Mouse (Mus musculus) embryonic facial prominence, embryonic 15.5 days (tissue): ENCODE data around the gene Kcna6. TPM values are rescaled to one million over a fixed set of nuclear protein-coding genes. Genes with fewer than 3 reads are reported as not detected.

Source experiments
- ATAC-seq: fragments of 200-750 bp; cut with Nextera tagmentation; 2 replicates; pipeline ENCODE4 v1.8.0; 2017; ENCODE audit warnings: low read depth, moderate TSS enrichment; ENCODE audit not compliant: insufficient number of reproducible peaks, low FRiP score, low TSS enrichment
- H3K27ac ChIP-seq: fragments of 300-500 bp; sonication (generic); replicated peaks from 2 replicates; pipeline ENCODE4 v1.5.1; 2015; ENCODE audit warnings: mild to moderate bottlenecking, inconsistent platforms
- H3K27me3 ChIP-seq: fragments of 300-500 bp; sonication (generic); 2 replicates; pipeline ENCODE4 v1.6.1; 2015; ENCODE audit warnings: inconsistent platforms
- H3K36me3 ChIP-seq: fragments of 300-500 bp; sonication (generic); 2 replicates; pipeline ENCODE4 v1.6.1; 2015; ENCODE audit warnings: mild to moderate bottlenecking, inconsistent platforms
- H3K4me1 ChIP-seq: fragments of 300-500 bp; sonication (generic); 2 replicates; pipeline ENCODE4 v1.6.1; 2015; ENCODE audit warnings: inconsistent platforms
- H3K4me2 ChIP-seq: fragments of 300-500 bp; sonication (generic); replicated peaks from 2 replicates; pipeline ENCODE4 v1.6.1; 2015; ENCODE audit warnings: mild to moderate bottlenecking, inconsistent platforms
- H3K4me3 ChIP-seq: fragments of 300-500 bp; sonication (generic); replicated peaks from 2 replicates; pipeline ENCODE4 v1.5.1; 2015; ENCODE audit warnings: mild to moderate bottlenecking, inconsistent platforms
- H3K9ac ChIP-seq: fragments of 300-500 bp; sonication (generic); 2 replicates; pipeline ENCODE4 v1.6.1; 2015; ENCODE audit warnings: inconsistent platforms
- H3K9me3 ChIP-seq: fragments of 300-500 bp; sonication (generic); replicated peaks from 2 replicates; pipeline ENCODE4 v1.6.1; 2016; ENCODE audit warnings: inconsistent platforms
- WGBS: fragments of 180-500 bp; shearing (Covaris S2); methylation state at CpG from one replicate; pipeline ENCODE4 v1.1.7; 2015; 5-methylcytosine and 5-hydroxymethylcytosine counted together
- polyA plus RNA-seq: library from polyadenylated mRNA; unstranded; fragments of >200 nt; fragmentation: Nextera tagmentation; extraction: Ambion mirVana; gene quantifications from 2 replicates; pipeline ENCODE4 v1.2.1, GENCODE M21; 2015

Kcna6 gene
- polyA plus RNA-seq, 1 experiment from 2014 or later, result 7.8 TPM

DNA sequence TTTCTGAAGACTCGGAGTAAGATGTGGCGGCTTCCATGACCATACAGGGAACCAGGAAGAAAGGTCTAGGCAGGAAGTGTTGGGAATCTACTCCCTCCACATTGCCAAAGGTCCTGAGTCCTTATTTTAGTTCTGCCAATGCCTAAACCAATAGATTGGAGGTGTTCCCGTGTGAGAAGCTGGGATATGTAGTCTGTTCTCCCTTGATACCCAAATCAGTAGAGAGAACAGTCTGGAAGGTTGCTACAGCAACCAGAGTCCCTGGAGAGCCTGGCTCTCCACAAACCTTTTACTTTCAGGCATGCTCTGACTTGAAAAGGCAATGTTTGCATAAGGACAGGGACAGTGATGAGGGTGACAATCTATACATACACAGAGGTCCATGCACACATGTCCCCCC, 4.7 kb downstream of the Kcna6 start:
- peaks cover 15% of the 10 kb centered on the region for H3K4me1 ChIP-seq
- no peak overlapping the region for H3K9ac ChIP-seq
- H3K4me2 ChIP-seq, result no peak overlapping the region
- no peaks in the 10 kb centered on the region for H3K36me3 ChIP-seq
- no peak overlapping the region for H3K4me3 ChIP-seq
- H3K9me3 ChIP-seq, result no peaks in the 10 kb centered on the region
- ATAC-seq, result no peak
- no peak overlapping the region for H3K27ac ChIP-seq
- H3K27me3 ChIP-seq, result peaks cover 29% of the 10 kb centered on the region
- WGBS, result 68% methylated on average over 3 of the region's 3 CpGs

GRCm38 (mm10) chr6:126732645-126733044, 7.8 kb downstream of the Kcna6 start:
- 64% methylated on average over 6 of the region's 6 CpGs for WGBS

DNA sequence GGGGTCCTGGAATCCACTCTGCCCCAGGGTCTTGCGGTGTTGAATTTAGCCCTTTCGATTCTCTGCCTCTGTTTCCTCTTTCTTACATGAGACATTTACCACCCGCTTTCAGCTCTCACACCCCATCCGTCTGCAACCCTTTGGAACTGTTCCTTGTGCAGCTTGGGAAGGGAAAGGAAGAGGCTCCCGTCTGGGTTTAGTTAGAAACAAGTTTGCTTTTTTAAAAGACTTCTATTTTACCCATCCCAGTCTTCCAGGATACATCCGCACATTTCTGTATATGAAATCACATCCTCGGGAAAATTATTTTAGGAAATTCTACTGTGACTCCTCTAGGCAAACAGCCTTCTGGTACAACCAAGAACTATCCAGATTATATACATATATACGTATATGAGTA, 11.7 kb downstream of the Kcna6 start:
- Histone ChIP-seq H3K4me2 (no peak overlapping the region), H3K4me1 (no peaks in the 10 kb centered on the region), H3K9me3 (no peaks in the 10 kb centered on the region), H3K27me3 (no peaks in the 10 kb centered on the region), H3K9ac (no peak overlapping the region), H3K36me3 (no peaks in the 10 kb centered on the region), H3K4me3 (no peak overlapping the region), H3K27ac (no peak overlapping the region)
- no peak for ATAC-seq
- 64% methylated on average over 8 of the region's 8 CpGs for WGBS

More at GRCm38 (mm10) chr6:126732645-126733044, 7.8 kb downstream of the Kcna6 start:
- H3K9ac ChIP-seq, result no peak overlapping the region
- no peak overlapping the region for H3K27ac ChIP-seq
- no peak overlapping the region for H3K4me3 ChIP-seq
- ATAC-seq, result no peak
- no peaks in the 10 kb centered on the region for H3K4me1 ChIP-seq
- H3K4me2 ChIP-seq, result no peak overlapping the region
- H3K27me3 ChIP-seq, result 0 out of 2 replicates have a peak, but pooled peaks cover 3% of the 10 kb centered on the region
- no peaks in the 10 kb centered on the region for H3K9me3 ChIP-seq
- H3K36me3 ChIP-seq, result no peaks in the 10 kb centered on the region

DNA sequence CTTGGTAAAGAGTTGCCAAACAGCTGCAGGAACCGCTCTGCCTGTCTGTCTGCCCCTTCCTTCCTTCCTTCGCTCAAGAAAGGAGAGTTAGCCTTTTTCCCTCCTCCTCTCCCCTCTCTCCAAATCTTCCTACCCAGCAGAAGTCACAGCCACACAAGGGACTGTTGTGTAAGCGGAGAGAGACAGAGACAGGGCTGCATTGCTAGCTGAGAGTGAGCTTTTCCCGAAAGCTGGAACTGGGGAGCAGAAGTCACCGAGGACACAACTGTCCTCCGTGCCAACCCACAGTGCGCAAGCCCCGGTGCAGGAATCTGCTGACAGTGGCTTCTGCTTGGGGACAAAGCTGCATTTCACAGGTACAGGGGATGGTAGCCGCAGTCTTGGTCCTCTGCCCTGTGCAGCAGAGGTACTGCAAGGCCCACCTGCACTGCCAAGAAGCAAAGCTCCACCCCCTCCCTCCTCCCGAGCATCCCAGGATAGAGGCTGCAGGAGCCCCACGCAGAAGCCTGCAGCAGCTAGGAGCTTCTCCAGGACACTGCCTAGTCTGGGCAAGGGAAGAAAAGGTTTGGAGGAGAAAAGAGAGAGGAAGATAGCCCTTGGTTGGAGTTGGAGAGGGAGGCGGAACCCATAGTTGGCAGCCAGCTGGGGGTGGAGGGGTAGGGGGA, 21.9 kb downstream of the Kcna6 start:
- Histone ChIP-seq H3K27me3 (no peaks in the 10 kb centered on the region), H3K4me2 (0 out of 2 replicates have a peak overlapping the region, but pooled peaks have one; percentile 10), H3K36me3 (no peaks in the 10 kb centered on the region), H3K27ac (no peak overlapping the region), H3K9me3 (no peaks in the 10 kb centered on the region), H3K9ac (no peak overlapping the region), H3K4me1 (0 out of 2 replicates have a peak, but pooled peaks cover 3% of the 10 kb centered on the region), H3K4me3 (no peak overlapping the region)
- ATAC-seq, result no peak
- 58% methylated on average over 12 of the region's 12 CpGs for WGBS

DNA sequence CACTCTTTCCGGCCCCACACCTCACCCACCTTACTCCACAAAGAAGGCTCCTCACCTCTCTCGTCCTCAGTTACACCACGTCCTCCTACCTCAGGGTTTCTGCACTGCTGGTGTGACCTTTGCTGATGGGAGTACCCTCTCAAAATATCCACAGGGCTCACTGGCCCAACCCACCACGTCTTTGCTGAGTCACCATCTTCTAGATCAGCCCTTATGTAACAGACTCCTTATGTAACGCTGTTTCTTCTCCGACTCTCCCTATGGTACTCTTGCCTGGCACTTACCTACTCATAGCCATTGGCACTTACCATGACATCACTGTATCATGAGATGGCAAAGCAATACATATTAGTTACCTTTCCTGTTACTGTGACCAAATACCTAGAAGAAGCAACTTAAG, 27.9 kb downstream of the Kcna6 start:
- no peaks in the 10 kb centered on the region for H3K9me3 ChIP-seq
- 78% methylated on average over 6 of the region's 6 CpGs for WGBS
- no peaks in the 10 kb centered on the region for H3K27me3 ChIP-seq
- H3K4me1 ChIP-seq, result no peaks in the 10 kb centered on the region
- no peak overlapping the region for H3K4me2 ChIP-seq
- ATAC-seq, result no peak
- no peak overlapping the region for H3K27ac ChIP-seq
- no peaks in the 10 kb centered on the region for H3K36me3 ChIP-seq
- H3K4me3 ChIP-seq, result no peak overlapping the region
- no peak overlapping the region for H3K9ac ChIP-seq

DNA sequence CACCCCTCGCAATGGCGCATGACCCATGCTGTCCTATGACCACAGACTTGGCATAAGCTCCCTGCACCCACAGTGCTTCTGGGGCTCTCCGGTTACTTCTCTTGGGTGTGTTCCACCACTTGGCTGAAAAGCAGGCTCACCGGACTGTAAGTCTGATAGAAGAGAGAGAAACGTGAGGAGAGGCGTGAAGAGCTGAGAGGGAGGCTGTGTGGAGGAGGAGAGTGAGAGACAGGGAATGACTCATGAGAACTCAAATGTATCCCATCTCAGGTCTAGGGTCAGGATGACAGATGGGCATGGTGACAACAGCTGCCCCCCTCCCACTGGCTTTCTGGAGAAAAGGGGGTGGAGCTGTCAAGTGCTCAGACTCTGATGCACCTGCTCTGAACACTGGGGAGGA, 34.5 kb downstream of the Kcna6 start:
- 56% methylated on average over 6 of the region's 6 CpGs for WGBS
- Histone ChIP-seq H3K9ac (no peak overlapping the region), H3K4me1 (peaks cover 20% of the 10 kb centered on the region), H3K4me3 (no peak overlapping the region), H3K36me3 (no peaks in the 10 kb centered on the region), H3K27me3 (peaks cover 35% of the 10 kb centered on the region), H3K9me3 (no peaks in the 10 kb centered on the region), H3K4me2 (no peak overlapping the region), H3K27ac (no peak overlapping the region)
- ATAC-seq, result no peak; the same call in 1 of the 2 replicates

GRCm38 (mm10) chr6:126704430-126704829, 36.0 kb downstream of the Kcna6 start:
- no peaks in the 10 kb centered on the region for H3K36me3 ChIP-seq
- ATAC-seq, result no peak
- H3K9ac ChIP-seq, result no peak overlapping the region
- H3K4me1 ChIP-seq, result peaks cover 20% of the 10 kb centered on the region
- peaks cover 47% of the 10 kb centered on the region for H3K27me3 ChIP-seq
- WGBS, result 31% methylated on average over 4 of the region's 4 CpGs
- no peak overlapping the region for H3K27ac ChIP-seq
- H3K9me3 ChIP-seq, result no peaks in the 10 kb centered on the region
- no peak overlapping the region for H3K4me3 ChIP-seq
- H3K4me2 ChIP-seq, result no peak overlapping the region

DNA sequence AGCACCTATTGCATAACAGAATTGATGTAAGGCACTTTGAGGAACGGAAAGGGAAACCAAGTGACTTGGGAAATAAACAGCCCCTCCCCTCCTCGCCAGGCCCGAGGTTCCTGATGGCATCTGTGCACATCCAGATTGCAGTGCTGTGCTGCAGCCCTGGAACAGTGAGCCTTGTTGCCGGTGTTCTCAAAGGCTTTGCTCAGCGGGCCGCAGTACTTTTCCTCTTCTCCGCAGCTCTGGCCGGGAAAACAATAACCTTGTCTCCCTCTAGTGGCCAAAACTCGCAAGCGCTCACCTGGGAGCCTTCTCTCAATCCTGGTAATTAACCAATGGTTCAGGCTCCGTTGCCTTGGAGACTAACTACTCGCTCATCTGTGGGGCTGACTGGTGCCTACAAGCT, 38.4 kb downstream of the Kcna6 start:
- Histone ChIP-seq H3K27me3 (peaks cover 48% of the 10 kb centered on the region), H3K36me3 (no peaks in the 10 kb centered on the region), H3K4me1 (peaks cover 20% of the 10 kb centered on the region), H3K27ac (no peak overlapping the region), H3K9ac (no peak overlapping the region), H3K4me2 (peak overlapping the region; percentile 45), H3K9me3 (no peaks in the 10 kb centered on the region), H3K4me3 (peak overlapping the region; percentile 25)
- no peak for ATAC-seq
- 3% methylated on average over 12 of the region's 12 CpGs for WGBS

DNA sequence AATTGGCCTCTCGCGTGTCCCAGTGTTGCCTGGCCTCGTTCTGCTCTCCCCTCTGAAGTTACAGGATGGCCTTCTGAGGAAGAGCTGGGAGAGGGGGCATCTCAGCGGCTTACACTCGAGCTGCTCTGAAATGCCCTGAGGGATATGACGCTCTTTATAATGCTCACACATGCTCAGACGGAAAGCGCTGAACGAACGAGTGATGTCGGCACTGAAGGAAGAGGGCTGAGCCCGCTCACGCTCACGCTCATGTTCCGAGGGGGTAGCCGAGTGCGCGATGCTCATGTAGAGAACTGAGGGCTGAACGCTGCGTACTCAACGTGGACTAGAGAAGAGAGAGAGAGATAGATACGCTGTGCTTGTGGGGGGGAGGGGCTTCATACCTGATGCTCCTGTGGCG, 39.3 kb downstream of the Kcna6 start:
- Histone ChIP-seq H3K27me3 (peaks cover 43% of the 10 kb centered on the region), H3K9ac (no peak overlapping the region), H3K4me2 (no peak overlapping the region), H3K4me3 (no peak overlapping the region), H3K4me1 (peaks cover 20% of the 10 kb centered on the region), H3K27ac (no peak overlapping the region), H3K36me3 (no peaks in the 10 kb centered on the region), H3K9me3 (no peaks in the 10 kb centered on the region)
- 61% methylated on average over 23 of the region's 23 CpGs for WGBS
- no peak for ATAC-seq

- 72% methylated on average over 5 of the region's 5 CpGs for WGBS
- no peak overlapping the region for H3K27ac ChIP-seq
These were observed 40.5 kb downstream of the Kcna6 start for GRCm38 (mm10) chr6:126699995-126700394.

GRCm38 (mm10) chr6:126687120-126687519, 53.4 kb downstream of the Kcna6 start:
- no peaks in the 10 kb centered on the region for H3K9me3 ChIP-seq
- WGBS, result 35% methylated on average over 4 of the region's 4 CpGs

More at GRCm38 (mm10) chr6:126699995-126700394, 40.5 kb downstream of the Kcna6 start:
- Histone ChIP-seq H3K9ac (no peak overlapping the region), H3K9me3 (no peaks in the 10 kb centered on the region), H3K27me3 (peaks cover 42% of the 10 kb centered on the region), H3K4me1 (peaks cover 12% of the 10 kb centered on the region), H3K4me2 (no peak overlapping the region), H3K4me3 (no peak overlapping the region), H3K36me3 (no peaks in the 10 kb centered on the region)
- no peak for ATAC-seq

GRCm38 (mm10) chr6:126685135-126685534, 55.3 kb downstream of the Kcna6 start:
- Histone ChIP-seq H3K27ac (no peak overlapping the region), H3K9me3 (no peaks in the 10 kb centered on the region), H3K36me3 (no peaks in the 10 kb centered on the region), H3K27me3 (no peaks in the 10 kb centered on the region), H3K4me1 (no peaks in the 10 kb centered on the region), H3K4me3 (no peak overlapping the region), H3K4me2 (no peak overlapping the region), H3K9ac (no peak overlapping the region)
- no peak for ATAC-seq
- 53% methylated on average over 3 of the region's 3 CpGs for WGBS

More at GRCm38 (mm10) chr6:126687120-126687519, 53.4 kb downstream of the Kcna6 start:
- H3K27ac ChIP-seq, result no peak overlapping the region
- H3K9ac ChIP-seq, result no peak overlapping the region
- H3K4me1 ChIP-seq, result no peaks in the 10 kb centered on the region
- no peak for ATAC-seq
- H3K4me3 ChIP-seq, result no peak overlapping the region
- no peak overlapping the region for H3K4me2 ChIP-seq
- no peaks in the 10 kb centered on the region for H3K36me3 ChIP-seq
- H3K27me3 ChIP-seq, result no peaks in the 10 kb centered on the region
